Mouse (Mus musculus) thymus, adult 2 months (tissue): ENCODE measurements around the gene Jph3.

Source experiments
- CTCF ChIP-seq: fragments of 200-500 bp; IDR thresholded peaks from 2 replicates; pipeline ENCODE4 v1.5.1; 2012; ENCODE audit warnings: mild to moderate bottlenecking, control low read depth, low read length, moderate library complexity, borderline replicate concordance; ENCODE audit not compliant: control insufficient read depth, poor library complexity, insufficient read depth; ENCODE audit errors: extremely low read depth
- POLR2A ChIP-seq: fragments of 200-500 bp; IDR thresholded peaks from 2 replicates; pipeline ENCODE4 v1.6.1; 2012; ENCODE audit warnings: mild to moderate bottlenecking, low read length, control low read depth, moderate library complexity; ENCODE audit not compliant: control insufficient read depth, poor library complexity, insufficient read depth; ENCODE audit errors: extremely low read depth

- no peak for TF ChIP-seq CTCF
- TF ChIP-seq POLR2A, result no peak
Measured at GRCm38 (mm10) chr8:121680896-121681295, 48.5 kb upstream of the Jph3 start.
